24 mouse cellular contexts compared by ENCODE assay signal in genomic region chr2:174624430-174624829, GRCm38 (mm10). TPM values are rescaled to one million over a fixed set of nuclear protein-coding genes. Genes with fewer than 3 reads are reported as not detected.
A peak's percentile ranks its signal among the peaks of the same experiment; 100 is the strongest.
DNase-seq lines count a peak whose midpoint lies in the region; ATAC-seq and TF ChIP-seq lines count a peak whose summit lies in the region.
"Had no signal": no experiment of that assay in that cellular context is flagged by ENCODE, and none has a peak within 500 bp of the region (broad histone marks: within the 10 kb centered on the region; RNA-seq: fewer than 3 reads in every experiment).

No protein-coding gene starts in this region.

- TF ChIP-seq RAD21 in MEL (IDR thresholded peaks at IDR 0.05; ENCODE audit: low read depth, low read length) = peak; percentile 44

- no peak overlapping the region for H3K4me3 ChIP-seq in MEL (ENCODE audit: control insufficient read depth in 1 of 2, insufficient read depth in 1 of 2, low read depth in 2 of 2, low read length in 2 of 2)
- H3K4me3 ChIP-seq in liver, embryonic 12.5 days = no peak overlapping the region
- no peak overlapping the region for H3K4me3 ChIP-seq in liver, embryonic 16.5 days (ENCODE audit: low read depth, low read length)
- H3K4me3 ChIP-seq in hindbrain, embryonic 16.5 days (ENCODE audit: low read length) = no peak overlapping the region
- H3K4me3 ChIP-seq: embryonic facial prominence, embryonic 15.5 days; erythroblast, embryonic 14.5 days; forebrain, embryonic 10.5 days; gastrocnemius, adult 2 months; heart, embryonic 10.5 days; heart, embryonic 15.5 days had no signal

- TF ChIP-seq EP300 in MEL (IDR thresholded peaks at IDR 0.05; ENCODE audit: low read depth in 1 of 2, low read length in 2 of 2) = peak; percentile 25 to 83; a peak in 3 of 4 replicates

- ATAC-seq in liver, embryonic 12.5 days = peak; percentile 45; the same call in 1 of the 2 replicates
- peak; percentile 25 for ATAC-seq in liver, embryonic 16.5 days (ENCODE audit: low read depth)
- ATAC-seq in megakaryocyte-erythroid progenitor cell, adult 5-6 weeks (replicated peaks; ENCODE audit: low FRiP score, low TSS enrichment, poor library complexity, severe bottlenecking) = peak; percentile 63
- ATAC-seq in hindbrain, embryonic 16.5 days = no peak
- ATAC-seq: forebrain, embryonic 14.5 days had no signal

- H3K4me1 ChIP-seq in MEL (ENCODE audit: control insufficient read depth in 1 of 2, insufficient read depth in 2 of 2, low read length in 2 of 2) = peaks cover 21 to 44% of the 10 kb centered on the region in 2 experiments
- peaks cover 13% of the 10 kb centered on the region for H3K4me1 ChIP-seq in liver, embryonic 12.5 days
- peaks cover 10% of the 10 kb centered on the region for H3K4me1 ChIP-seq in liver, embryonic 16.5 days (ENCODE audit: control insufficient read depth, low read depth, low read length)
- no peaks in the 10 kb centered on the region for H3K4me1 ChIP-seq in hindbrain, embryonic 16.5 days (ENCODE audit: control insufficient read depth, insufficient read depth, low read depth, low read length)
- H3K4me1 ChIP-seq: embryonic facial prominence, embryonic 15.5 days; forebrain, embryonic 10.5 days; heart, embryonic 10.5 days; heart, embryonic 15.5 days had no signal

- 40% methylated on average over 7 of the region's 7 CpGs for WGBS in liver, embryonic 12.5 days (ENCODE audit: insufficient replicate concordance)
- 29% methylated on average over 7 of the region's 7 CpGs for WGBS in liver, embryonic 16.5 days (ENCODE audit: insufficient replicate concordance)
- WGBS in hindbrain, embryonic 16.5 days = 87% methylated on average over 7 of the region's 7 CpGs

- peak; percentile 70 for DNase-seq in MEL (ENCODE audit: low read depth, low spot score)
- no peak for DNase-seq in lung, postnatal 36 days
- DNase-seq in embryo, embryonic 9.5 days (ENCODE audit: extremely low spot score) = no peak
- DNase-seq: adrenal gland, postnatal 14 days; cerebellum, adult 18-20 months; cerebellum, adult 9-11 months; cerebellum, postnatal 36 days; gastrocnemius, adult 2 months; gastrocnemius, postnatal 36 days; heart, adult 18-20 months; heart, postnatal 14 days had no signal

- peaks cover 0 to 31% of the 10 kb centered on the region in 2 experiments; a peak in 2 of 4 replicates for H3K36me3 ChIP-seq in MEL (ENCODE audit: control insufficient read depth in 1 of 2, insufficient read depth in 2 of 2, low read length in 2 of 2)
- no peaks in the 10 kb centered on the region for H3K36me3 ChIP-seq in liver, embryonic 12.5 days
- H3K36me3 ChIP-seq in liver, embryonic 16.5 days (ENCODE audit: control insufficient read depth, insufficient read depth) = no peaks in the 10 kb centered on the region
- H3K36me3 ChIP-seq in hindbrain, embryonic 16.5 days (ENCODE audit: control insufficient read depth, insufficient read depth, low read length) = no peaks in the 10 kb centered on the region
- H3K36me3 ChIP-seq: embryonic facial prominence, embryonic 15.5 days; forebrain, embryonic 10.5 days; G1E; heart, embryonic 10.5 days; heart, embryonic 15.5 days had no signal

- peak overlapping the region; percentile 51 for H3K27ac ChIP-seq in MEL (ENCODE audit: control insufficient read depth, low read depth, low read length)
- H3K27ac ChIP-seq in liver, embryonic 12.5 days = no peak overlapping the region
- H3K27ac ChIP-seq in liver, embryonic 16.5 days (ENCODE audit: low read length) = no peak overlapping the region
- no peak overlapping the region for H3K27ac ChIP-seq in hindbrain, embryonic 16.5 days (ENCODE audit: low read depth, low read length)
- H3K27ac ChIP-seq: embryonic facial prominence, embryonic 15.5 days; forebrain, embryonic 10.5 days; gastrocnemius, adult 2 months; heart, embryonic 10.5 days; heart, embryonic 15.5 days; hindbrain, embryonic 14.5 days had no signal

- no peak for TF ChIP-seq POLR2A in MEL (IDR thresholded peaks at IDR 0.05; ENCODE audit: control insufficient read depth in 1 of 2, insufficient read depth in 1 of 2, low read depth in 1 of 2, low read length in 2 of 2, poor library complexity in 1 of 2)

- no peaks in the 10 kb centered on the region for H3K27me3 ChIP-seq in MEL (ENCODE audit: control insufficient read depth in 1 of 2, insufficient read depth in 2 of 2, low read length in 2 of 2)
- H3K27me3 ChIP-seq in liver, embryonic 12.5 days (replicated peaks) = no peaks in the 10 kb centered on the region
- no peaks in the 10 kb centered on the region for H3K27me3 ChIP-seq in liver, embryonic 16.5 days (ENCODE audit: control insufficient read depth, insufficient read depth, low read depth, low read length)
- H3K27me3 ChIP-seq in hindbrain, embryonic 16.5 days (replicated peaks; ENCODE audit: control insufficient read depth, insufficient read depth, low read length) = no peaks in the 10 kb centered on the region
- H3K27me3 ChIP-seq: embryonic facial prominence, embryonic 15.5 days; heart, embryonic 15.5 days had no signal

- no peaks in the 10 kb centered on the region for H3K9me3 ChIP-seq in MEL (replicated peaks; ENCODE audit: insufficient read depth, low read length)
- no peaks in the 10 kb centered on the region for H3K9me3 ChIP-seq in liver, embryonic 12.5 days (replicated peaks)
- no peaks in the 10 kb centered on the region for H3K9me3 ChIP-seq in liver, embryonic 16.5 days (replicated peaks; ENCODE audit: control insufficient read depth, low read length)
- no peaks in the 10 kb centered on the region for H3K9me3 ChIP-seq in hindbrain, embryonic 16.5 days (ENCODE audit: control insufficient read depth, low read length)
- H3K9me3 ChIP-seq: embryonic facial prominence, embryonic 15.5 days; forebrain, embryonic 10.5 days; heart, embryonic 10.5 days; heart, embryonic 15.5 days had no signal

- peak in 1 of 3 experiments; percentile 32; a peak in 2 of 6 replicates for TF ChIP-seq CTCF in MEL (IDR thresholded peaks at IDR 0.05 in 2 of 3, conservative IDR thresholded peaks at IDR 0.05 in 1 of 3; ENCODE audit: control insufficient read depth in 1 of 3, insufficient read depth in 1 of 3, low read depth in 2 of 3, low read length in 3 of 3, poor library complexity in 1 of 3, severe bottlenecking in 1 of 3)

- no peak overlapping the region for H3K4me2 ChIP-seq in liver, embryonic 12.5 days
- no peak overlapping the region for H3K4me2 ChIP-seq in liver, embryonic 16.5 days (ENCODE audit: low read depth, low read length)
- H3K4me2 ChIP-seq in hindbrain, embryonic 16.5 days (ENCODE audit: low read length) = no peak overlapping the region
- H3K4me2 ChIP-seq: embryonic facial prominence, embryonic 15.5 days; heart, embryonic 15.5 days; hindbrain, embryonic 14.5 days had no signal

- H3K79me2 ChIP-seq in MEL (ENCODE audit: control insufficient read depth, insufficient read depth, low read length, poor library complexity) = no peaks in the 10 kb centered on the region; the same call in 1 of the 2 replicates

- H3K9ac ChIP-seq in MEL (ENCODE audit: control insufficient read depth, low read depth, low read length, poor library complexity, severe bottlenecking) = no peak overlapping the region
- H3K9ac ChIP-seq in liver, embryonic 12.5 days = no peak overlapping the region
- no peak overlapping the region for H3K9ac ChIP-seq in liver, embryonic 16.5 days (ENCODE audit: low read depth, low read length)
- no peak overlapping the region for H3K9ac ChIP-seq in hindbrain, embryonic 16.5 days (ENCODE audit: low read depth, low read length)
- H3K9ac ChIP-seq: embryonic facial prominence, embryonic 15.5 days; heart, embryonic 15.5 days; hindbrain, embryonic 14.5 days had no signal

TF ChIP-seq in MEL, 35 proteins besides CTCF, POLR2A, EP300 and RAD21 (continues in another document):
- TF ChIP-seq TAL1 (IDR thresholded peaks at IDR 0.05; ENCODE audit: low read length) (peak; percentile 33), SMC3 (IDR thresholded peaks at IDR 0.05; ENCODE audit: low read depth, low read length) (peak; percentile 42), CHD2 (IDR thresholded peaks at IDR 0.05; ENCODE audit: low read length) (no peak), BHLHE40 (IDR thresholded peaks at IDR 0.05; ENCODE audit: borderline replicate concordance, low read depth, low read length) (no peak), POLR2AphosphoS2 (IDR thresholded peaks at IDR 0.05; ENCODE audit: low read length) (no peak), MAX (IDR thresholded peaks at IDR 0.05; ENCODE audit: low read length) (peak; percentile 62), GATA1 (IDR thresholded peaks at IDR 0.05; ENCODE audit: low read depth, low read length) (peak; percentile 81), USF2 (IDR thresholded peaks at IDR 0.05; ENCODE audit: borderline replicate concordance in 1 of 2, insufficient read depth in 1 of 2, low read depth in 1 of 2, low read length in 2 of 2) (no peak), RCOR1 (IDR thresholded peaks at IDR 0.05; ENCODE audit: low read depth, low read length) (peak; percentile 37; the same call in 1 of the 2 replicates), MXI1 (IDR thresholded peaks at IDR 0.05; ENCODE audit: low read depth, low read length) (no peak; the same call in 1 of the 2 replicates), E2F4 (IDR thresholded peaks at IDR 0.05; ENCODE audit: borderline replicate concordance, low read depth, low read length) (no peak), MYB (IDR thresholded peaks at IDR 0.05; ENCODE audit: low read depth, low read length) (0 out of 2 replicates have a peak, but pooled peaks have one; percentile 33), CHD1 (IDR thresholded peaks at IDR 0.05; ENCODE audit: low read depth, low read length) (no peak), MYC (IDR thresholded peaks at IDR 0.05; ENCODE audit: low read depth, low read length) (peak; percentile 56; the same call in 1 of the 2 replicates), ZNF384 (IDR thresholded peaks at IDR 0.05; ENCODE audit: low read depth, low read length) (no peak), TCF12 (IDR thresholded peaks at IDR 0.05; ENCODE audit: low read depth, low read length) (peak; percentile 56), ELF1 (IDR thresholded peaks at IDR 0.05; ENCODE audit: low read depth, low read length) (peak; percentile 58; the same call in 1 of the 2 replicates), MEF2A (IDR thresholded peaks at IDR 0.05; ENCODE audit: extremely low read depth, insufficient replicate concordance, low read depth, low read length, poor library complexity, severe bottlenecking) (no peak)

RNA-seq across cellular contexts. Expression of gene Zfp831, which starts 18.9 kb away (rescaled TPM):
- 1.4 and 2.3 TPM in 2 replicates for total RNA-seq in MEL (2012; rRNA removed)
- polyA plus RNA-seq in MEL (2012; ENCODE audit: insufficient read depth in 1 of 2, insufficient read length in 2 of 2, low read depth in 1 of 2, low replicate concordance in 2 of 2, missing spikeins in 1 of 2) = 1 to 10 TPM in 1 of 2 experiments, not detected in 1; 4.1 TPM
- 0.01 and 0.06 TPM in 2 replicates for polyA plus RNA-seq in liver, embryonic 12.5 days (2016; fragmentation: Nextera tagmentation; extraction: Ambion mirVana)
- 0.06 and 0.07 TPM in 2 replicates for polyA plus RNA-seq in liver, embryonic 16.5 days (2015; fragmentation: Nextera tagmentation; extraction: Ambion mirVana)
- 8.0 and 9.4 TPM in 2 replicates for total RNA-seq in megakaryocyte-erythroid progenitor cell, adult 5-6 weeks (2014; fragmentation: Nextera tagmentation)
- 4.0 and 4.7 TPM in 2 replicates for total RNA-seq in megakaryocyte-erythroid progenitor cell, adult 5-6 weeks (2017)
- not detected in 2 replicates for polyA plus RNA-seq in hindbrain, embryonic 16.5 days (2015; fragmentation: Nextera tagmentation; extraction: Ambion mirVana)
- total RNA-seq: gastrocnemius, adult 2 months had no signal
- polyA plus RNA-seq: embryonic facial prominence, embryonic 11.5 days; erythroblast, embryonic 14.5 days; forebrain, embryonic 14.5 days; G1E; heart, embryonic 10.5 days; hindbrain, embryonic 14.5 days had no signal
